In the genomic region with DNA sequence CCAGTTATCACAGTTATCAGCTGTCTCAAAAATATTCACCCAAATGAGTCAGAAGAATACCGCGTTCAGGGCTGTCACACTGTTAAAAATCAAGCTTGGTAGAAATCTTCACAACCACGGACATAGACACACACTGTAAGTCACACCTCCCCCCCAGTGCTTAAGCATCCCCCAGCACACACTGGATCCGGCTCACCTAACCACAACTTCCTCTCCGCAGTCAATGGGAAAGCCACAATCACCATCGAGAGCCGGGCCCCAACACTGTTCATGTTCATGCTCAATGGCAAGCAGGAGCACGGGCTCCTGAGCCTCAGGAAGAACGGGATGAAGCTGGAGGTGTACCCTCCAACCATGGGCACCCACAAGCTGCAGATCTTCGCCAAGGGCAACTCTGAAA, we compare ENCODE assay signal across 17 mouse cellular contexts. TPM values are rescaled to one million over a fixed set of nuclear protein-coding genes. Genes with fewer than 3 reads are reported as not detected.
A peak's percentile ranks its signal among the peaks of the same experiment; 100 is the strongest.
DNase-seq lines count a peak whose midpoint lies in the region; ATAC-seq and TF ChIP-seq lines count a peak whose summit lies in the region.
"Had no signal": no experiment of that assay in that cellular context is flagged by ENCODE, and none has a peak within 500 bp of the region (broad histone marks: within the 10 kb centered on the region; RNA-seq: fewer than 3 reads in every experiment).

No protein-coding gene starts in this region.

- H3K4me2 ChIP-seq in CH12.LX (ENCODE audit: insufficient read depth, low read depth, poor library complexity, severe bottlenecking), result no peak overlapping the region
- no peak overlapping the region for H3K4me2 ChIP-seq in lung, postnatal 0 days (replicated peaks; ENCODE audit: low read depth, low read length)
- H3K4me2 ChIP-seq: forebrain, embryonic 15.5 days; heart, embryonic 15.5 days; midbrain, embryonic 11.5 days had no signal

- no peaks in the 10 kb centered on the region for H3K36me3 ChIP-seq in CH12.LX (replicated peaks in 1 of 2; ENCODE audit: control insufficient read depth in 1 of 2, insufficient read depth in 1 of 2, low read length in 1 of 2)
- H3K36me3 ChIP-seq in splenic B cell, adult 2 months (ENCODE audit: control insufficient read depth, insufficient read depth, low read length, poor library complexity, severe bottlenecking), result no peaks in the 10 kb centered on the region
- no peaks in the 10 kb centered on the region for H3K36me3 ChIP-seq in lung, postnatal 0 days (ENCODE audit: insufficient read depth, low read length)
- H3K36me3 ChIP-seq: forebrain, embryonic 15.5 days; heart, embryonic 15.5 days had no signal

- H3K27ac ChIP-seq in CH12.LX (ENCODE audit: insufficient read depth, low read depth), result no peak overlapping the region
- H3K27ac ChIP-seq in lung, postnatal 0 days (ENCODE audit: low read length), result no peak overlapping the region
- H3K27ac ChIP-seq: forebrain, embryonic 15.5 days; heart, embryonic 15.5 days; liver, embryonic 14.5 days had no signal

- H3K4me1 ChIP-seq in CH12.LX (ENCODE audit: control insufficient read depth in 1 of 2, insufficient read depth in 2 of 2), result peaks cover 2 to 27% of the 10 kb centered on the region in 2 experiments; a peak in 3 of 4 replicates
- H3K4me1 ChIP-seq in lung, postnatal 0 days (ENCODE audit: insufficient read depth, low read depth, low read length), result no peaks in the 10 kb centered on the region

- DNase-seq in B cell, adult 2 months, result peak; percentile 59 to 61
- DNase-seq in CH12.LX (ENCODE audit: extremely low read depth), result peak; percentile 44
- peak; percentile 82 for DNase-seq in induced T-regulatory cell, adult 2 months (ENCODE audit: low read depth)
- peak; percentile 32 for DNase-seq in splenic B cell, adult 2 months (ENCODE audit: low read depth, low spot score)
- no peak for DNase-seq in lung, postnatal 14 days
- DNase-seq in lung, postnatal 0 days (ENCODE audit: low spot score), result no peak
- no peak for DNase-seq in cerebellum, postnatal 10 days
- no peak for DNase-seq in layer of hippocampus, adult 9-11 months
- DNase-seq: cerebellum, postnatal 25 days; retina, postnatal 1 day; right cerebral cortex, postnatal 4 days had no signal

- H3K9me3 ChIP-seq in CH12.LX (replicated peaks; ENCODE audit: low read length), result peaks cover 30% of the 10 kb centered on the region
- H3K9me3 ChIP-seq in lung, postnatal 0 days (ENCODE audit: low read length), result no peaks in the 10 kb centered on the region
- H3K9me3 ChIP-seq: forebrain, embryonic 15.5 days; heart, embryonic 15.5 days had no signal

- TF ChIP-seq RAD21 in CH12.LX (IDR thresholded peaks at IDR 0.05; ENCODE audit: low read depth, low read length), result no peak

- no peak for TF ChIP-seq EP300 in CH12.LX (IDR thresholded peaks at IDR 0.05; ENCODE audit: low read length)
- no peak for TF ChIP-seq EP300 in lung, postnatal 0 days (IDR thresholded peaks at IDR 0.05)

- no peak for ATAC-seq in lung, postnatal 0 days
- ATAC-seq: forebrain, embryonic 15.5 days had no signal

- 71% methylated on average over 10 of the region's 10 CpGs for WGBS in lung, postnatal 0 days

- in situ Hi-C loops in CH12.LX (cut with MboI; ENCODE audit: low pct_ligation_motif_present, low pct_unique_long_range_greater_than_20kb, low sequenced_read_pairs), result loop anchor here (25.0 kb wide), 1 partner anchor 1229 kb away; no protein-coding TSS in a partner anchor

- no peak overlapping the region for H3K4me3 ChIP-seq in CH12.LX (replicated peaks in 1 of 3; ENCODE audit: low read depth in 2 of 3, low read length in 2 of 3, poor library complexity in 1 of 3)
- no peak overlapping the region for H3K4me3 ChIP-seq in lung, postnatal 0 days (ENCODE audit: low read depth, low read length)
- H3K4me3 ChIP-seq: forebrain, embryonic 15.5 days; heart, embryonic 15.5 days had no signal

- TF ChIP-seq CTCF in CH12.LX (conservative IDR thresholded peaks at IDR 0.05 in 1 of 2, IDR thresholded peaks at IDR 0.05 in 1 of 2; ENCODE audit: low read depth in 2 of 2, low read length in 2 of 2), result no peak
- TF ChIP-seq CTCF in lung, postnatal 0 days (IDR thresholded peaks at IDR 0.05), result no peak

- H3K79me2 ChIP-seq in CH12.LX (replicated peaks; ENCODE audit: control insufficient read depth, extremely low read depth, insufficient read depth, poor library complexity, severe bottlenecking), result no peaks in the 10 kb centered on the region

- peaks cover 29% of the 10 kb centered on the region for H3K27me3 ChIP-seq in CH12.LX (replicated peaks)
- H3K27me3 ChIP-seq in splenic B cell, adult 2 months (ENCODE audit: control insufficient read depth, insufficient read depth, low read length, poor library complexity, severe bottlenecking), result no peaks in the 10 kb centered on the region
- H3K27me3 ChIP-seq in lung, postnatal 0 days (replicated peaks; ENCODE audit: insufficient read depth, low read length), result 0 out of 2 replicates have a peak, but pooled peaks cover 6% of the 10 kb centered on the region
- H3K27me3 ChIP-seq: forebrain, embryonic 15.5 days had no signal

- TF ChIP-seq POLR2A in CH12.LX (IDR thresholded peaks at IDR 0.05; ENCODE audit: low read depth, low read length), result no peak

- dilution Hi-C loops in CH12.LX (cut with MboI; ENCODE audit: extremely low pct_ligation_motif_present, extremely low pct_unique_long_range_greater_than_20kb, low sequenced_read_pairs), result no loop called here

- H3K9ac ChIP-seq in CH12.LX (ENCODE audit: insufficient read depth, low read depth), result no peak overlapping the region
- H3K9ac ChIP-seq in lung, postnatal 0 days (replicated peaks; ENCODE audit: low read depth), result no peak overlapping the region
- H3K9ac ChIP-seq: forebrain, embryonic 15.5 days; heart, embryonic 15.5 days; liver, embryonic 14.5 days had no signal

TF ChIP-seq in CH12.LX, 34 proteins besides CTCF, POLR2A, EP300 and RAD21:
- TF ChIP-seq JUND (conservative IDR thresholded peaks at IDR 0.05; ENCODE audit: low read depth, low read length) (no peak), GABPA (IDR thresholded peaks at IDR 0.05; ENCODE audit: insufficient replicate concordance, low read depth, low read length) (no peak), MAX (IDR thresholded peaks at IDR 0.05; ENCODE audit: low read length) (no peak), ZMIZ1 (IDR thresholded peaks at IDR 0.05; ENCODE audit: low read depth, low read length) (no peak), CHD2 (IDR thresholded peaks at IDR 0.05; ENCODE audit: low read length) (no peak), MYC (IDR thresholded peaks at IDR 0.05; ENCODE audit: low read depth, low read length) (no peak), CHD1 (IDR thresholded peaks at IDR 0.05; ENCODE audit: low read depth, low read length) (no peak), SIN3A (IDR thresholded peaks at IDR 0.05; ENCODE audit: low read length) (no peak), POLR2AphosphoS2 (IDR thresholded peaks at IDR 0.05; ENCODE audit: low read depth, low read length) (no peak), MAFK (IDR thresholded peaks at IDR 0.05; ENCODE audit: insufficient replicate concordance, low read length) (0 out of 2 replicates have a peak, but pooled peaks have one; percentile 19), BHLHE40 (IDR thresholded peaks at IDR 0.05; ENCODE audit: low read depth, low read length) (peak; percentile 78)

RNA-seq across cellular contexts. Expression of a gene that starts 36.1 kb away (rescaled TPM):
- not detected in 2 replicates for total RNA-seq in CH12.LX (2012; rRNA removed)
- not detected in 2 replicates for total RNA-seq in CH12.LX (2014; rRNA removed)
- not detected in 2 replicates for polyA plus RNA-seq in CH12.LX (2012; ENCODE audit: insufficient read length, low read depth)
- 0.02 and 0.20 TPM in 2 replicates for polyA plus RNA-seq in lung, postnatal 0 days (2015; fragmentation: Nextera tagmentation; extraction: Ambion mirVana)
- total RNA-seq: neutrophil, adult 5-6 weeks had no signal
- polyA plus RNA-seq: kidney, embryonic 14.5 days; liver, embryonic 14.5 days had no signal

Comparison
In these comparisons a context has a peak if more than half of its experiments do, and no peak if none do; other contexts are left out.
1. DNase-seq: peak in B cell, adult 2 months (2 of 2), CH12.LX (single experiment), induced T-regulatory cell, adult 2 months (single experiment) and splenic B cell, adult 2 months (single experiment); none in lung, postnatal 14 days (single experiment), lung, postnatal 0 days (single experiment), cerebellum, postnatal 10 days (0 of 2) and layer of hippocampus, adult 9-11 months (single experiment).